Mouse (Mus musculus) forebrain, embryonic 14.5 days (tissue): ENCODE data around the gene Sh3rf1. TPM values are rescaled to one million over a fixed set of nuclear protein-coding genes. Genes with fewer than 3 reads are reported as not detected.

Experiments
- ATAC-seq: fragments of 200-750 bp; cut with Nextera tagmentation; 2 replicates; pipeline ENCODE4 v1.8.0; 2017; ENCODE audit warnings: mild to moderate bottlenecking, moderate library complexity
- DNase-seq: peaks from one replicate; pipeline ENCODE4 v3.0.0-alpha.2; 2015; ENCODE audit warnings: low spot score
- H3K27ac ChIP-seq: fragments of 300-500 bp; sonication (generic); 2 replicates; pipeline ENCODE4 v1.5.1; 2014; ENCODE audit warnings: low read depth, mild to moderate bottlenecking, control low read depth, low read length, moderate library complexity
- H3K27me3 ChIP-seq: fragments of 300-500 bp; sonication (generic); replicated peaks from 2 replicates; pipeline ENCODE4 v1.6.1; 2014; ENCODE audit warnings: low read length, control low read depth, mixed read lengths; ENCODE audit not compliant: control insufficient read depth, insufficient read depth
- H3K36me3 ChIP-seq: fragments of 300-500 bp; sonication (generic); 2 replicates; pipeline ENCODE4 v1.6.1; 2014; ENCODE audit warnings: low read length, control low read depth; ENCODE audit not compliant: control insufficient read depth, insufficient read depth
- H3K4me1 ChIP-seq: fragments of 300-500 bp; sonication (generic); 2 replicates; pipeline ENCODE4 v1.6.1; 2014; ENCODE audit warnings: antibody characterized with exemption, low read length, control low read depth; ENCODE audit not compliant: control insufficient read depth, insufficient read depth
- H3K4me2 ChIP-seq: fragments of 300-500 bp; sonication (generic); 2 replicates; pipeline ENCODE4 v1.6.1; 2014; ENCODE audit warnings: mild to moderate bottlenecking, control low read depth, low read length
- H3K4me3 ChIP-seq: fragments of 300-500 bp; sonication (generic); 2 replicates; pipeline ENCODE4 v1.5.1; 2014; ENCODE audit warnings: low read depth, low read length, control low read depth
- H3K9ac ChIP-seq: fragments of 300-500 bp; sonication (generic); 2 replicates; pipeline ENCODE4 v1.6.1; 2014; ENCODE audit warnings: mild to moderate bottlenecking, low read length, control low read depth, moderate library complexity
- H3K9me3 ChIP-seq: fragments of 300-500 bp; sonication (generic); replicated peaks from 2 replicates; pipeline ENCODE4 v1.6.1; 2016; ENCODE audit warnings: low read length, control low read depth, mixed read lengths; ENCODE audit not compliant: control insufficient read depth
- whole genome bisulfite sequencing: fragments of 180-500 bp; shearing (Covaris S2); extraction: QIAGEN DNeasy Blood & Tissue Kit; methylation state at CpG from one replicate; pipeline ENCODE4 v1.1.7; 2014; 5-methylcytosine and 5-hydroxymethylcytosine counted together
- polyA plus RNA-seq: library from polyadenylated mRNA; unstranded; fragments of >200 nt; fragmentation: Nextera tagmentation; extraction: Ambion mirVana; gene quantifications from 2 replicates; pipeline ENCODE4 v1.2.1, GENCODE M21; 2014

Gene Sh3rf1
- polyA plus RNA-seq, 1 experiment from 2014 or later: 27.1 TPM

DNA sequence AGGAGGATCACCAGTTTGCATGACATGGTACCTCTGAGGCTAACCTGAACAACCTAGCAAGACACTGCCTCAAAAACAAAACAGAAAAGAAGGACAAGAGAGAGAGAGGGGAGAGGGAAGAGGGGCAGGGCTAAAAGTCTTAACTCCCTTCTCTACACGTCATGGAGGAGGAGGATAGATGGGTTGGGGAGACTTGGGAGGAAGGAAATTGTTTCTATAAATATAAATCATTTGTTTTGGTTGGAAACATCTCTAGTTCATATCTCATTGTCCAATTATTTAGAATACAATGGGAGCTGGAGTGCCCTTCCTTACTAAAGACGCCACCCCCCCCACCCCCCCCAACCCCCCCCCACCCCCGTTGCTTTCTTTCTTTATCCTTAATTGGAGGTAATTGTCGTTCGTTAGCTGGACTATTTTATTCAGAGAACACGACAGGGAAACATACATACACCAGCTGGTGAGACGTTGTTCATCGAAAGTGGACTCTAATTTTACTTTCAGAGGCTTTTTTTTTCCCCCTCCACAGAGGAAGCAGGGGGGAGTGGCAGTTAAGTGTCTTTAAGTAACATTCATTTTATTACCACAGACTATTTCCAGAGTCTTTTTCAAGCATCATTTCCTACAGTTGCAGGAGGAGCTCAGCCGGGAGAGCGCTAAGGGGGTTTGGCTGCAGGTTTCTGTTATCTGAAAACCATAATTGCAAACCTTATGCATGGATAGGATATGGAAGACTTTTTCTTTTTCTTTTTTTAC, 92.5 kb downstream of the Sh3rf1 start:
- peak; percentile 64 for DNase-seq
- 12% methylated on average over 10 of the region's 10 CpGs for WGBS
- H3K4me3 ChIP-seq: no peak overlapping the region

DNA sequence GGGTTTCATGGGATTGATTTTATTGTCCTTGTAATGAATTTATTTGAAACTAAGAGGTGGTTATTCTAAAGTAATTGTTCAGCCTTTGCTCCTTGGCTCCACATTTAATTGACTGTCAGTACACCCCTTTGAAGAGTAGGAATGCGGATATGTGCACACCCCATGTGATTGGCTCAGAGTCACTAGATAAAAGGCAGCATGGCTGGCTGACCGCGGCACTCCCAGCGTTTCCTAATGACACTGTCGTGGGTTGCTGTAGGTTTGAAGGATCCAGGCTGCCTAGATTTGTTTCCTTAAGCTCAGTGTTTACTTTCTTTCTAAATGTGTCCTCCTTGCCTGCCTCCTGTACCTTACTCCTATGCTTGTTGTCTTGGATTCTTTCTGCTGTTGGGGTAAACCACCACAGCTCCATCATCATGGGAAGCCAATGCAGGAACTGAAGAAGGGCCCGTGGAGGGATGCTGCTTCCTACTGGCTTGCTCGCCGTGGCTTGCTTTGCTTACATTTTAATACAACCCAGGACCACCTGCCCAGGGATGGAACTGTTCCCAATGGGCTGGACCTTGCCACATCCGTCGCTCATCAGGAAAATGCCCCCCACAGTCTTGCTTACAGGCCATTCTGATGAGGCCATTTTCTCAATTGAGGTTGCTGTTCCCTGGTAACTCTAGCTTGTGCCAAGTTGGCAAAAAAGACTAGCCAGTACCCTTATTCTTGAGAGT, 93.3 kb downstream of the Sh3rf1 start:
- ATAC-seq (peak; percentile 54; the same call in 1 of the 2 replicates), DNase-seq (peak; percentile 56)
- peak overlapping the region; percentile 40; the same call in 1 of the 2 replicates for H3K27ac ChIP-seq
- WGBS: 38% methylated on average over 10 of the region's 10 CpGs
- peaks cover 5% of the 10 kb centered on the region for H3K4me1 ChIP-seq
- H3K4me2 ChIP-seq: no peak overlapping the region
- no peak overlapping the region for H3K4me3 ChIP-seq
- H3K27me3 ChIP-seq: no peaks in the 10 kb centered on the region
- H3K9me3 ChIP-seq: no peaks in the 10 kb centered on the region
- H3K9ac ChIP-seq: no peak overlapping the region
- no peaks in the 10 kb centered on the region for H3K36me3 ChIP-seq

More for the DNA sequence above, 92.5 kb downstream of the Sh3rf1 start:
- ATAC-seq: peak; percentile 11; the same call in 1 of the 2 replicates
- H3K9me3 ChIP-seq: no peaks in the 10 kb centered on the region
- H3K36me3 ChIP-seq: no peaks in the 10 kb centered on the region
- H3K4me1 ChIP-seq: peaks cover 7% of the 10 kb centered on the region
- H3K9ac ChIP-seq: no peak overlapping the region
- H3K27me3 ChIP-seq: no peaks in the 10 kb centered on the region
- no peak overlapping the region for H3K4me2 ChIP-seq
- no peak overlapping the region for H3K27ac ChIP-seq

- 71% methylated on average over 6 of the region's 6 CpGs for WGBS
- Histone ChIP-seq H3K36me3 (no peaks in the 10 kb centered on the region), H3K9me3 (no peaks in the 10 kb centered on the region), H3K27me3 (no peaks in the 10 kb centered on the region), H3K4me3 (no peak overlapping the region), H3K4me1 (peaks cover 8% of the 10 kb centered on the region), H3K4me2 (no peak overlapping the region), H3K9ac (no peak overlapping the region), H3K27ac (peak overlapping the region; percentile 60; the same call in 1 of the 2 replicates)
- ATAC-seq: peak; percentile 32
- DNase-seq: peak; percentile 42
These were observed 94.0 kb downstream of the Sh3rf1 start for GRCm38 (mm10) chr8:61317535-61318136.

DNA sequence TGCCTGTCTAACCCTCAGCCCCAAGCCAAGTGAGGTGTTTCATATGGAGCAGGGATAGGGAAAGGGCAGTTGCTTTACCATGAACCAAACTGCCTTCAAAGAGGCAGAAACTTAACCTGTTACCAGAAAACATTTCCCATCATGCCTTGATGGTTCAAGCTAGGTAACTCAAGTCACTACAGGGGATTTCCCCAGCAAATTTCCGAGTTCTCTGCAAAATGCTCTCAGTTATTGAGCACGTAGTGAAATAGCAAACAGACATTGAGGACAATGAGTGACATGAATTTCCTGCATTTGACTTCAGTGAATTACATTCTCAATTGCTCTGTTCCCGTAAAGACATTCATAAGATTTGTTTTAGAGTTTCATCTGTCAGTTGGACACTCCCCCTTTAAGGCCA, 97.5 kb downstream of the Sh3rf1 start:
- Histone ChIP-seq H3K4me1 (peaks cover 34% of the 10 kb centered on the region), H3K4me2 (no peak overlapping the region), H3K9ac (no peak overlapping the region), H3K4me3 (no peak overlapping the region), H3K9me3 (no peaks in the 10 kb centered on the region), H3K27ac (no peak overlapping the region), H3K36me3 (no peaks in the 10 kb centered on the region), H3K27me3 (no peaks in the 10 kb centered on the region)
- DNase-seq (no peak), ATAC-seq (no peak)
- WGBS: 79% methylated on average over 3 of the region's 3 CpGs

- Histone ChIP-seq H3K36me3 (no peaks in the 10 kb centered on the region), H3K4me3 (no peak overlapping the region), H3K4me2 (no peak overlapping the region), H3K27ac (no peak overlapping the region), H3K9me3 (no peaks in the 10 kb centered on the region), H3K4me1 (peaks cover 34% of the 10 kb centered on the region), H3K9ac (no peak overlapping the region), H3K27me3 (no peaks in the 10 kb centered on the region)
- 87% methylated on average over 5 of the region's 5 CpGs for WGBS
- ATAC-seq (no peak), DNase-seq (no peak)
These were observed 98.1 kb downstream of the Sh3rf1 start for GRCm38 (mm10) chr8:61321780-61322179.

GRCm38 (mm10) chr8:61322462-61322861, 98.8 kb downstream of the Sh3rf1 start:
- no peak overlapping the region for H3K9ac ChIP-seq
- no peaks in the 10 kb centered on the region for H3K27me3 ChIP-seq
- peaks cover 34% of the 10 kb centered on the region for H3K4me1 ChIP-seq
- no peaks in the 10 kb centered on the region for H3K9me3 ChIP-seq
- no peak overlapping the region for H3K4me3 ChIP-seq
- ATAC-seq (no peak), DNase-seq (no peak)
- no peak overlapping the region for H3K4me2 ChIP-seq
- H3K36me3 ChIP-seq: no peaks in the 10 kb centered on the region
- 91% methylated on average over 8 of the region's 8 CpGs for WGBS
- no peak overlapping the region for H3K27ac ChIP-seq

- no peaks in the 10 kb centered on the region for H3K36me3 ChIP-seq
- no peak overlapping the region for H3K4me3 ChIP-seq
- H3K9me3 ChIP-seq: no peaks in the 10 kb centered on the region
- DNase-seq (peak; percentile 61), ATAC-seq (peak; percentile 22; the same call in 1 of the 2 replicates)
- H3K4me2 ChIP-seq: peak overlapping the region; percentile 27; the same call in 1 of the 2 replicates
- no peaks in the 10 kb centered on the region for H3K27me3 ChIP-seq
- WGBS: 4% methylated on average over 10 of the region's 10 CpGs
- peak overlapping the region; percentile 61; the same call in 1 of the 2 replicates for H3K27ac ChIP-seq
- H3K9ac ChIP-seq: no peak overlapping the region
- peaks cover 28% of the 10 kb centered on the region for H3K4me1 ChIP-seq
These were observed 100.8 kb downstream of the Sh3rf1 start for GRCm38 (mm10) chr8:61324363-61324914.

- Histone ChIP-seq H3K36me3 (peaks cover 3% of the 10 kb centered on the region; the same call in 1 of the 2 replicates), H3K9ac (0 out of 2 replicates have a peak overlapping the region, but pooled peaks have one; percentile 2), H3K4me2 (peak overlapping the region; percentile 27), H3K4me3 (no peak overlapping the region), H3K9me3 (no peaks in the 10 kb centered on the region), H3K4me1 (peaks cover 28% of the 10 kb centered on the region), H3K27ac (peak overlapping the region; percentile 61; the same call in 1 of the 2 replicates), H3K27me3 (no peaks in the 10 kb centered on the region)
- WGBS: 4% methylated on average over 16 of the region's 16 CpGs
- ATAC-seq (peak; percentile 94), DNase-seq (peak; percentile 88)
These were observed 101.5 kb downstream of the Sh3rf1 start for GRCm38 (mm10) chr8:61325014-61325715.
